Mouse (Mus musculus) activated CD4-positive, CD25-positive, alpha-beta regulatory T cell (primary cell): ENCODE measurements around the gene Ghsr. TPM values are rescaled to one million over a fixed set of nuclear protein-coding genes. Genes with fewer than 3 reads are reported as not detected.

Source experiments
- polyA plus RNA-seq, 2 experiments: library from polyadenylated mRNA; unstranded; fragments of 100-300 nt; shearing (Covaris generic); gene quantifications; one replicate each; pipeline ENCODE4 v1.2.1; 2017

Ghsr gene
- not detected for polyA plus RNA-seq

GRCm38 (mm10) chr3:27371276-27371621, at the start of gene Ghsr:
TSS of gene Ghsr (plus strand) at chr3:27371351.

Other genes starting within 250 kb of the Ghsr start
- 10 to 100 TPM in 1 of 2 experiments, 1 to 10 TPM in 1; 8.1 to 11.0 TPM for gene Ect2, start 217.5 kb upstream of the Ghsr start, polyA plus RNA-seq
- 10 to 100 TPM; 22.8 to 23.3 TPM for gene Nceh1, start 188.4 kb upstream of the Ghsr start, polyA plus RNA-seq
- 10 to 100 TPM in 1 of 2 experiments, 1 to 10 TPM in 1; 9.5 to 29.6 TPM for gene Tnfsf10, start 54.3 kb upstream of the Ghsr start, polyA plus RNA-seq